Mouse (Mus musculus) brain, embryonic 14.5 days (tissue): ENCODE measurements around the gene Pax7.

Experiments
- CTCF ChIP-seq: fragments of 200-500 bp; IDR thresholded peaks from 2 replicates; pipeline ENCODE4 v1.5.1; 2012; ENCODE audit warnings: inconsistent platforms, mild to moderate bottlenecking, moderate library complexity, borderline replicate concordance; ENCODE audit not compliant: insufficient read depth, insufficient read length; ENCODE audit errors: extremely low read depth
- POLR2A ChIP-seq: fragments of 200-500 bp; IDR thresholded peaks from 2 replicates; pipeline ENCODE4 v1.6.1; 2012; ENCODE audit warnings: mild to moderate bottlenecking, inconsistent platforms, borderline replicate concordance; ENCODE audit not compliant: poor library complexity, insufficient read depth, insufficient read length, severe bottlenecking; ENCODE audit errors: extremely low read depth

DNA sequence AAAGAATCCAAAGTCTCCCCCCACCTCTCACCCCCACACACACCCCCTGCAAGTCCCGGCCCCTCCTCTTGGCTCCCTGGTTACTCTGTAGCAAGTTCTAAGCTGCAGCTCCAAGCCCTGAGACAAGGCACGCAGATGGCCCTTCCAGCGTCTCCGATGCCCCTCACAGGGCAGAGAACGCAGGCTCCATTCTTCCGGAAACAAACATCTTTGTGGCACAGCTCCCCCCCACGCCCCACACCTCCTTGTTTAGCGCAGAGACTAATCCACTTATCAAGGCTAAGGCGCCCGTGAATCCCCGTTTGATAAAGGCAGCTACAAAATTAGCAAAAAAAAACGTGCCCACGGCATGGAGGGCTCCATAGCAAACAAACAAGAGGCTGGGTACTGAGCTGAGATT is 71.4 kb downstream of the Pax7 start:
- TF ChIP-seq CTCF: no peak
- no peak for TF ChIP-seq POLR2A
